Mouse (Mus musculus) urinary bladder, postnatal 25 days (tissue): ENCODE data around the gene Olfr178.

Experiments
- DNase-seq: peaks from one replicate; pipeline ENCODE4 v3.0.0; 2022; ENCODE audit warnings: low spot score

The Olfr178 gene

GRCm38 (mm10) chr16:58891963-58892362 is at the start of gene Olfr178:
TSS of gene Olfr178 (minus strand) at chr16:58892063.
- no peak for DNase-seq

- DNase-seq = no peak
Observed at GRCm38 (mm10) chr16:58929292-58929691, 37.4 kb upstream of the Olfr178 start, which contains the start of gene Olfr180. TSS of gene Olfr180 (minus strand) at chr16:58929392.

- DNase-seq = no peak
Observed at GRCm38 (mm10) chr16:58928655-58929054, 36.8 kb upstream of the Olfr178 start, which contains the start of gene Olfr181. TSS of gene Olfr181 (minus strand) at chr16:58928755.

GRCm38 (mm10) chr16:58884416-58884815 is 7.4 kb downstream of the Olfr178 start:
- no peak for DNase-seq

- DNase-seq = no peak
Observed at GRCm38 (mm10) chr16:58874668-58875067, 17.2 kb downstream of the Olfr178 start, which contains the start of gene Olfr177. TSS of gene Olfr177 (minus strand) at chr16:58874768.

GRCm38 (mm10) chr16:58861479-58861878 is 30.4 kb downstream of the Olfr178 start:
- no peak for DNase-seq

GRCm38 (mm10) chr16:58860032-58860737 is 31.7 kb downstream of the Olfr178 start:
- DNase-seq = no peak
